Mouse (Mus musculus): ENCODE measurements at regions not wholly inside any gene's neighbourhood (a gene's known extent, or its start where the extent isn't known, plus 50 kb on each side); places are given as distances from the start of the nearest gene placed in this dataset.

DNA sequence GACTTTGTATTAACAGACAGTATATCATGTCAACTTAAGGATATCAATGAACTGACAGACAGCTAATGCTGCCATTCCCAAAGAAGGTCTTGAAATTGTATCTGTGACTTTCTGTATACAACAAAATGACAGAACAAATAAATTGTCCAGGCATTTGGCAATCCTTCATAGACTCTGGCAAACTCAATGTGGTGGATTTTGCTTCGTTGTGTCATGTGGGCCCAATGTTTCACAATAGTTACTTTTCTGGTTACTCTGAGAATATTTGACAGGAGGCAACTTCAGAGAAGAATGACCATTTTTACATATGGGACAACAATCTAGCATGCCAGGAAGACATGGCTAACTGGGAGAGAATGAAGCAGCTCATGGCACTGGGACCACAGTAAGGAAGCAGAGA, 585.9 kb downstream of the Lmo4 start:
- Histone ChIP-seq H3K9me3 (ENCODE audit: control insufficient read depth, low read length) (no peaks in the 10 kb centered on the region), H3K4me3 (ENCODE audit: low read depth, low read length) (no peak overlapping the region), H3K4me2 (replicated peaks; ENCODE audit: low read depth, low read length) (no peak overlapping the region), H3K27me3 (ENCODE audit: control insufficient read depth, insufficient read depth, low read length) (no peaks in the 10 kb centered on the region), H3K27ac (ENCODE audit: low read depth, low read length) (no peak overlapping the region), H3K4me1 (replicated peaks; ENCODE audit: control insufficient read depth, insufficient read depth, low read length) (no peaks in the 10 kb centered on the region), H3K36me3 (ENCODE audit: control insufficient read depth, insufficient read depth, low read length) (no peaks in the 10 kb centered on the region), H3K9ac (ENCODE audit: low read depth, low read length) (no peak overlapping the region)
- 93% methylated on average over 1 of the region's 1 CpGs for WGBS
- DNase-seq (ENCODE audit: low spot score) (no peak), ATAC-seq (ENCODE audit: low FRiP score) (no peak)

- Histone ChIP-seq H3K27ac (ENCODE audit: low read depth, low read length) (no peak overlapping the region), H3K36me3 (ENCODE audit: control insufficient read depth, insufficient read depth, low read length) (no peaks in the 10 kb centered on the region), H3K9me3 (ENCODE audit: control insufficient read depth, low read length) (no peaks in the 10 kb centered on the region), H3K27me3 (ENCODE audit: control insufficient read depth, insufficient read depth, low read length) (no peaks in the 10 kb centered on the region), H3K9ac (ENCODE audit: low read depth, low read length) (no peak overlapping the region), H3K4me2 (replicated peaks; ENCODE audit: low read depth, low read length) (no peak overlapping the region), H3K4me3 (ENCODE audit: low read depth, low read length) (no peak overlapping the region), H3K4me1 (replicated peaks; ENCODE audit: control insufficient read depth, insufficient read depth, low read length) (no peaks in the 10 kb centered on the region)
- 81% methylated on average over 5 of the region's 5 CpGs for WGBS
- DNase-seq (ENCODE audit: low spot score) (no peak), ATAC-seq (ENCODE audit: low FRiP score) (no peak)
Observed at GRCm38 (mm10) chr3:143614895-143615294, 590.1 kb downstream of the Lmo4 start.

DNA sequence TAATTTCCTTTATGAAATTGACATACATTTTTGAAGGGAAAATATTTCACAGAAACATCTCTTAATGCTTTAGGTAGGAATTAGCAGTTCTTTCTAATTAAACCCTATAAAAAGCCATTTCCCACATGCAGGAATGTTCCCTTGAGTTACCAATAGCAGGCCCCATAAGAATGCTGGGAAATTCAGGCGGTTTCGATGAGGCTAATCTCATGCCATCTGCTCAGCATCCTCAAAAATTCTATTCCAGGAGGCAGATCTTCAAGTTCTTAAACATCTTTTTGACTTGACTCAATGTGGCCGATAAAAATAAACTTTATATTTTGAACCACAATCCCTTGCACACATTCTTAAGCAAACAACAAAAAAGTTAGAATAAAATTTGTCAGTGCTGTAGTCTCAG, 591.0 kb downstream of the Lmo4 start:
- Histone ChIP-seq H3K36me3 (ENCODE audit: control insufficient read depth, insufficient read depth, low read length) (no peaks in the 10 kb centered on the region), H3K4me1 (replicated peaks; ENCODE audit: control insufficient read depth, insufficient read depth, low read length) (no peaks in the 10 kb centered on the region), H3K27me3 (ENCODE audit: control insufficient read depth, insufficient read depth, low read length) (no peaks in the 10 kb centered on the region), H3K9me3 (ENCODE audit: control insufficient read depth, low read length) (no peaks in the 10 kb centered on the region), H3K4me2 (replicated peaks; ENCODE audit: low read depth, low read length) (no peak overlapping the region), H3K4me3 (ENCODE audit: low read depth, low read length) (no peak overlapping the region), H3K27ac (ENCODE audit: low read depth, low read length) (no peak overlapping the region), H3K9ac (ENCODE audit: low read depth, low read length) (no peak overlapping the region)
- no peak for ATAC-seq (ENCODE audit: low FRiP score)
- no peak for DNase-seq (ENCODE audit: low spot score)
- 94% methylated on average over 3 of the region's 3 CpGs for WGBS

- Histone ChIP-seq H3K9me3 (ENCODE audit: control insufficient read depth, low read length) (no peaks in the 10 kb centered on the region), H3K4me1 (replicated peaks; ENCODE audit: control insufficient read depth, insufficient read depth, low read length) (no peaks in the 10 kb centered on the region), H3K27me3 (ENCODE audit: control insufficient read depth, insufficient read depth, low read length) (no peaks in the 10 kb centered on the region), H3K4me2 (replicated peaks; ENCODE audit: low read depth, low read length) (no peak overlapping the region), H3K27ac (ENCODE audit: low read depth, low read length) (no peak overlapping the region), H3K4me3 (ENCODE audit: low read depth, low read length) (no peak overlapping the region), H3K9ac (ENCODE audit: low read depth, low read length) (no peak overlapping the region), H3K36me3 (ENCODE audit: control insufficient read depth, insufficient read depth, low read length) (no peaks in the 10 kb centered on the region)
- no peak for DNase-seq (ENCODE audit: low spot score)
- ATAC-seq (ENCODE audit: low FRiP score), result no peak
- 39% methylated on average over 2 of the region's 2 CpGs for WGBS
Observed at GRCm38 (mm10) chr3:143609673-143610072, 595.3 kb downstream of the Lmo4 start.

DNA sequence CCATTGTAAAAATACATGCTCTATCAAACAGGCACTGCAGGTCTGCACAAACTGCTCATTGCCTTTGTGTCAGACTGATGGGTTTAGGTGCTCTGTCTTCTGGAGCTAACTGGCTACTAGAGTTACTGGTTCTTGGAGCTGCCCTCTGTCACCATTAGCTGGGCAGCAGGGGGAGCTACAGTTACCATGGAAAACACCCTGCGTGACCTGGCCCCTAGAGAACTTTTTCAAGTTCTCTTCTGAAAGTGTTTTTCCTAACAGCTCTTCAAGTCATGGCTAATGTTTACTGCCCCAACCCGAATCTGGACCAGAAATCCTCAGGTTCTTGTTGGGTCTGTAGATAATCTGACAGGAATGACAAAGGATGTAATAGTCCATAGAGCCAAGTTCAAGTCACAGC, 605.9 kb downstream of the Lmo4 start:
- Histone ChIP-seq H3K27me3 (ENCODE audit: control insufficient read depth, insufficient read depth, low read length) (no peaks in the 10 kb centered on the region), H3K4me3 (ENCODE audit: low read depth, low read length) (no peak overlapping the region), H3K27ac (ENCODE audit: low read depth, low read length) (no peak overlapping the region), H3K36me3 (ENCODE audit: control insufficient read depth, insufficient read depth, low read length) (no peaks in the 10 kb centered on the region), H3K4me2 (replicated peaks; ENCODE audit: low read depth, low read length) (no peak overlapping the region), H3K9ac (ENCODE audit: low read depth, low read length) (no peak overlapping the region), H3K4me1 (replicated peaks; ENCODE audit: control insufficient read depth, insufficient read depth, low read length) (no peaks in the 10 kb centered on the region), H3K9me3 (ENCODE audit: control insufficient read depth, low read length) (no peaks in the 10 kb centered on the region)
- 59% methylated on average over 2 of the region's 2 CpGs for WGBS
- no peak for ATAC-seq (ENCODE audit: low FRiP score)
- peak; percentile 10 for DNase-seq (ENCODE audit: low spot score)

DNA sequence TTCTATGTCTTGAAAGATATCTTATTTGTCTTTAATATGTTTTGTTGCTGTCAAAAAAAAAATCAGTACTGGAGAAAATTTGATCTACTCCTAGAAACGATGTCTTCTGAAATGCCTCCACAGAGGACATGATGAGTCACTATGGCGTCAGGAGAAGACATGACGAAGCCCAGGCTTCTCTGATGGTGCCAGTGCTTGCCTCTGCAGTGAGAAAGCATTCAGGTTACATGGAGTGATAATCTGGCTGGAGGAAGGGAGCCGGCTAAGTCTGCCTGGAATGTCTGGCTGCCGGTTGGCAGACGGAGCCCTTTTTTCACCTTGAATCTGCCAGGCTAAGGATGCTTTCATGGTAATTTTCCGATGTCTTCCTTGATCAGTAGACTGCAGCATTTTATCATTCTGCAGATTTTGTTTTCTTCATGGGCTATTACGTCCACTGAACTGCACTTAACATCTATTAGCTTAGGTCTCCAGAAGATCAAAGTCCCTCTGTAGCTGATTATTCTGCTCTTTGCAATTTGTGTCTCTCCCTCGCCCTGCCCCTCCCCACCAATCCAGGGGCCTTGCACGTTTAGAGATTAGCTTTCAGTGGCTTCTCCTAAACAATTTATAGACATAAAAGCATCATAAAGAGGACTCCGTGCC, 607.9 kb downstream of the Lmo4 start:
- no peak overlapping the region for H3K9ac ChIP-seq (ENCODE audit: low read depth, low read length)
- H3K27me3 ChIP-seq (ENCODE audit: control insufficient read depth, insufficient read depth, low read length), result no peaks in the 10 kb centered on the region
- H3K9me3 ChIP-seq (ENCODE audit: control insufficient read depth, low read length), result no peaks in the 10 kb centered on the region
- H3K4me2 ChIP-seq (replicated peaks; ENCODE audit: low read depth, low read length), result no peak overlapping the region
- H3K27ac ChIP-seq (ENCODE audit: low read depth, low read length), result no peak overlapping the region
- 41% methylated on average over 11 of the region's 11 CpGs for WGBS
- DNase-seq (ENCODE audit: low spot score) (peak; percentile 3), ATAC-seq (ENCODE audit: low FRiP score) (no peak)
- H3K36me3 ChIP-seq (ENCODE audit: control insufficient read depth, insufficient read depth, low read length), result no peaks in the 10 kb centered on the region
- H3K4me3 ChIP-seq (ENCODE audit: low read depth, low read length), result no peak overlapping the region
- H3K4me1 ChIP-seq (replicated peaks; ENCODE audit: control insufficient read depth, insufficient read depth, low read length), result no peaks in the 10 kb centered on the region

- ATAC-seq (ENCODE audit: low FRiP score), result no peak
- Histone ChIP-seq H3K27me3 (ENCODE audit: control insufficient read depth, insufficient read depth, low read length) (no peaks in the 10 kb centered on the region), H3K27ac (ENCODE audit: low read depth, low read length) (no peak overlapping the region), H3K4me1 (replicated peaks; ENCODE audit: control insufficient read depth, insufficient read depth, low read length) (no peaks in the 10 kb centered on the region), H3K4me2 (replicated peaks; ENCODE audit: low read depth, low read length) (no peak overlapping the region), H3K9ac (ENCODE audit: low read depth, low read length) (no peak overlapping the region), H3K4me3 (ENCODE audit: low read depth, low read length) (no peak overlapping the region), H3K9me3 (ENCODE audit: control insufficient read depth, low read length) (no peaks in the 10 kb centered on the region), H3K36me3 (ENCODE audit: control insufficient read depth, insufficient read depth, low read length) (no peaks in the 10 kb centered on the region)
- WGBS, result 85% methylated on average over 5 of the region's 5 CpGs
- DNase-seq (ENCODE audit: low spot score), result no peak
Observed at GRCm38 (mm10) chr3:143596011-143596683, 608.9 kb downstream of the Lmo4 start.

GRCm38 (mm10) chr3:143595081-143595480, 609.9 kb downstream of the Lmo4 start:
- H3K9ac ChIP-seq (ENCODE audit: low read depth, low read length), result no peak overlapping the region
- no peak overlapping the region for H3K27ac ChIP-seq (ENCODE audit: low read depth, low read length)
- ATAC-seq (ENCODE audit: low FRiP score) (no peak), DNase-seq (ENCODE audit: low spot score) (no peak)
- H3K9me3 ChIP-seq (ENCODE audit: control insufficient read depth, low read length), result no peaks in the 10 kb centered on the region
- H3K27me3 ChIP-seq (ENCODE audit: control insufficient read depth, insufficient read depth, low read length), result no peaks in the 10 kb centered on the region
- no peaks in the 10 kb centered on the region for H3K36me3 ChIP-seq (ENCODE audit: control insufficient read depth, insufficient read depth, low read length)
- 89% methylated on average over 2 of the region's 2 CpGs for WGBS
- H3K4me3 ChIP-seq (ENCODE audit: low read depth, low read length), result no peak overlapping the region
- no peaks in the 10 kb centered on the region for H3K4me1 ChIP-seq (replicated peaks; ENCODE audit: control insufficient read depth, insufficient read depth, low read length)
- no peak overlapping the region for H3K4me2 ChIP-seq (replicated peaks; ENCODE audit: low read depth, low read length)

DNA sequence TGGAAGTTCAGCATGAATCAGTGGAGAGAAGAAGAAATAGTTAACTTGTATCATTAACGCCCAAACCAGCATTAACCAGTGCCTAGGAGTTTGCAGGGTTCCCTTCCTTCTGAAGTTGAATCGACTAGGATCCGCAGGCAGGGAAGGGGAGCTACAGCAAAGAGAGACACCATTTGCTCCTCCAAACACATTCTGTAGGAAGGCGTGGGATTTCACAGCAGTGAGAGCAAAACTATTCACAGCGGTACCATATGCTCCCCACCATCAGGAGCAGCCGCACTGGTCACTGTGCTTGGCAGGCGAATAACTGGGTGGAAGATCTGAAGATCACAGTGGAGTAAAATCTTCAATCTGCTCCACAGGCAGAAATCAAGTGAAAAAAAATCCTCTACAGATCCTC, 610.3 kb downstream of the Lmo4 start:
- 69% methylated on average over 7 of the region's 7 CpGs for WGBS
- Histone ChIP-seq H3K36me3 (ENCODE audit: control insufficient read depth, insufficient read depth, low read length) (no peaks in the 10 kb centered on the region), H3K27ac (ENCODE audit: low read depth, low read length) (no peak overlapping the region), H3K4me1 (replicated peaks; ENCODE audit: control insufficient read depth, insufficient read depth, low read length) (no peaks in the 10 kb centered on the region), H3K9ac (ENCODE audit: low read depth, low read length) (no peak overlapping the region), H3K9me3 (ENCODE audit: control insufficient read depth, low read length) (no peaks in the 10 kb centered on the region), H3K4me3 (ENCODE audit: low read depth, low read length) (no peak overlapping the region), H3K27me3 (ENCODE audit: control insufficient read depth, insufficient read depth, low read length) (no peaks in the 10 kb centered on the region), H3K4me2 (replicated peaks; ENCODE audit: low read depth, low read length) (no peak overlapping the region)
- DNase-seq (ENCODE audit: low spot score) (no peak), ATAC-seq (ENCODE audit: low FRiP score) (no peak)

Measured in hindbrain, embryonic 11.5 days (tissue).